Mouse (Mus musculus) lung, postnatal 0 days (tissue): Measurements from ENCODE around the gene Ikbip.

Experiments
- CTCF ChIP-seq: IDR thresholded peaks from 2 replicates; pipeline ENCODE4 v1.5.1; 2016; ENCODE audit warnings: antibody characterized with exemption, mild to moderate bottlenecking
- EP300 ChIP-seq: IDR thresholded peaks from 2 replicates; pipeline ENCODE4 v1.6.1; 2016; ENCODE audit warnings: antibody characterized with exemption, mild to moderate bottlenecking, control low read depth

- TF ChIP-seq CTCF, result no peak
- no peak for TF ChIP-seq EP300
Measured at GRCm38 (mm10) chr10:91128551-91129160, 45.9 kb downstream of the Ikbip start.
